Comparison of ENCODE assay signal across 21 mouse cellular contexts in genomic region chr19:58974126-58974525, GRCm38 (mm10). TPM values are rescaled to one million over a fixed set of nuclear protein-coding genes. Genes with fewer than 3 reads are reported as not detected.
"Had no signal": no experiment of that assay in that cellular context is flagged by ENCODE, and none has a peak within 500 bp of the region (broad histone marks: within the 10 kb centered on the region; RNA-seq: fewer than 3 reads in every experiment).

No protein-coding gene starts in this region.

- H3K27me3 ChIP-seq: lung, embryonic 15.5 days; stomach, embryonic 15.5 days had no signal

- H3K4me1 ChIP-seq: lung, embryonic 15.5 days; stomach, embryonic 15.5 days had no signal

- ATAC-seq: liver, postnatal 0 days; lung, postnatal 0 days; midbrain, embryonic 15.5 days had no signal

- H3K4me2 ChIP-seq: lung, embryonic 15.5 days; midbrain, embryonic 12.5 days; midbrain, embryonic 15.5 days; neural tube, embryonic 12.5 days; stomach, embryonic 15.5 days had no signal

- H3K9me3 ChIP-seq: lung, embryonic 15.5 days; megakaryocyte, embryonic 14.5 days; midbrain, embryonic 12.5 days; midbrain, embryonic 15.5 days; neural tube, embryonic 12.5 days; stomach, embryonic 15.5 days had no signal

- DNase-seq: liver, postnatal 0 days; lung, adult 2 months; lung, postnatal 14 days; lung, postnatal 36 days; right cerebral cortex, postnatal 14 days; thymus, adult 2 months; thymus, postnatal 25 days; thymus, postnatal 4 days had no signal

- H3K4me3 ChIP-seq: lung, embryonic 15.5 days; megakaryocyte, embryonic 14.5 days; midbrain, embryonic 12.5 days; midbrain, embryonic 15.5 days; neural tube, embryonic 12.5 days; stomach, embryonic 15.5 days had no signal

- H3K27ac ChIP-seq: lung, embryonic 15.5 days; macrophage; midbrain, embryonic 12.5 days; midbrain, embryonic 15.5 days; neural tube, embryonic 12.5 days; stomach, embryonic 15.5 days; stomach, postnatal 0 days had no signal

- H3K9ac ChIP-seq: liver, postnatal 0 days; lung, embryonic 15.5 days; midbrain, embryonic 12.5 days; midbrain, embryonic 15.5 days; neural tube, embryonic 12.5 days; stomach, embryonic 15.5 days had no signal

- H3K36me3 ChIP-seq: lung, embryonic 15.5 days; midbrain, embryonic 12.5 days; midbrain, embryonic 15.5 days; neural tube, embryonic 12.5 days; stomach, embryonic 15.5 days had no signal

RNA-seq across cellular contexts. Expression of gene Hspa12a, which starts 30.7 kb away (rescaled TPM):
- polyA plus RNA-seq: macrophage had no signal

RNA-seq across cellular contexts. Expression of gene Eno4, which starts 30.9 kb away (rescaled TPM):
- total RNA-seq: megakaryocyte progenitor cell, adult 5-6 weeks; monocyte, adult 5-6 weeks; neutrophil, adult 5-6 weeks had no signal
- polyA plus RNA-seq: liver, postnatal 0 days; macrophage; spleen, adult 2 months had no signal
